Mouse (Mus musculus) forebrain, embryonic 10.5 days (tissue): Measurements from ENCODE around the gene As3mt. TPM values are rescaled to one million over a fixed set of nuclear protein-coding genes. Genes with fewer than 3 reads are reported as not detected.
A peak's percentile ranks its signal among the peaks of the same experiment; 100 is the strongest.

Experiments used
- DNase-seq: peaks from one replicate; pipeline ENCODE4 v3.0.0-alpha.2; 2017; ENCODE audit warnings: low spot score; ENCODE audit errors: extremely low spot score
- H3K27ac ChIP-seq: fragments of 300-500 bp; sonication (generic); 2 replicates; pipeline ENCODE4 v1.5.1; 2016; ENCODE audit warnings: mild to moderate bottlenecking
- H3K27me3 ChIP-seq: fragments of 300-500 bp; sonication (generic); 2 replicates; pipeline ENCODE4 v1.6.1; 2016; ENCODE audit warnings: mild to moderate bottlenecking; ENCODE audit not compliant: poor library complexity, severe bottlenecking
- H3K36me3 ChIP-seq: fragments of 300-500 bp; sonication (generic); replicated peaks from 2 replicates; pipeline ENCODE4 v1.6.1; 2016; ENCODE audit warnings: mild to moderate bottlenecking, moderate library complexity
- H3K4me1 ChIP-seq: fragments of 300-500 bp; sonication (generic); 2 replicates; pipeline ENCODE4 v1.6.1; 2016
- H3K4me3 ChIP-seq: fragments of 300-500 bp; sonication (generic); 2 replicates; pipeline ENCODE4 v1.5.1; 2016; ENCODE audit warnings: mild to moderate bottlenecking, moderate library complexity
- H3K9me3 ChIP-seq: fragments of 300-500 bp; sonication (generic); 2 replicates; pipeline ENCODE4 v1.6.1; 2016; ENCODE audit warnings: mild to moderate bottlenecking, moderate library complexity
- WGBS: fragments of 180-500 bp; shearing (Covaris S2); methylation state at CpG from one replicate; pipeline ENCODE4 v1.1.7; 2016; 5-methylcytosine and 5-hydroxymethylcytosine counted together
- polyA plus RNA-seq: library from polyadenylated mRNA; unstranded; fragments of >200 nt; fragmentation: Nextera tagmentation; extraction: Ambion mirVana; gene quantifications from 2 replicates; pipeline ENCODE4 v1.2.1, GENCODE M21; 2016

Gene As3mt
- polyA plus RNA-seq, 1 experiment from 2014 or later, result 27.3 TPM

DNA sequence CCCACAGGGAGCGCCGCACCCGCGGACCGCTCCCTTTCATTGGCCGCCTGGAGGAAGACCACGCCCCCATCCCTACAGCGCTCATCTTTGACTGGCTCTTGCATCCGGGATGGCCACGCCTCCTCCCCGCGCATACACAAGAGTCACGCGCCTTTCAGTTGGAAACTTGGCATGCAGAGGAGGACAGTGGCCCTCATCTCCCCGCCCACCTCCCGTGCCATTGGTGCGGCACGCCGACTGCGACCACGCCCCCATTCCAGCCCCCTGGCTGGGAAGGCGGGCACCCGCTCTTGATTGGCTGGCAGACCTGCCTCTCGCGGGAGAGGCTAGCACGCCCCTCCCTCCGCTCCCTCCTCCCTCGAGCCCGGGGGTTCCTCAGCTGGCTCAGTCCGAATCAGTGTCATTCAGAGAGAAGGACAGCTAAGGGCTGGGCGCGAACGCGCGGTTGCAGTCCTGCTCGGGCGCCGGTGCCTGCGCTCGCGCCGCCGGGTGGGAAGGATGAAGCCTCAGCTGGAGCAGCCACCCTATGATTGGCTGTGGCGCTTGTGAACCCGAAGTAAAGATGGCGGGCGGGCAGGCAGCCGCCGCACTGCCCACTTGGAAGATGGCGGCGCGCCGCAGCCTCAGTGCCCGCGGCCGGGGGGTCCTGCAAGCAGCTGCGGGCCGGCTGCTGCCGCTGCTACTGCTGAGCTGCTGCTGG lies 54.1 kb downstream of the As3mt start, which contains the start of gene Cnnm2:
Cnnm2 (plus strand) TSS at position 350 of the 700 bp plus-strand sequence.
- peak; percentile 100 for DNase-seq
- H3K9me3 ChIP-seq, result peaks cover 3% of the 10 kb centered on the region; the same call in 1 of the 2 replicates
- H3K4me1 ChIP-seq, result peaks cover 51% of the 10 kb centered on the region
- H3K36me3 ChIP-seq, result no peaks in the 10 kb centered on the region
- H3K27ac ChIP-seq, result peak within 1 kb of the TSS; percentile 87
- peaks cover 46% of the 10 kb centered on the region for H3K27me3 ChIP-seq
- under 1% methylated on average over 59 of the region's 59 CpGs for WGBS
- peak within 1 kb of the TSS; percentile 88 for H3K4me3 ChIP-seq

DNA sequence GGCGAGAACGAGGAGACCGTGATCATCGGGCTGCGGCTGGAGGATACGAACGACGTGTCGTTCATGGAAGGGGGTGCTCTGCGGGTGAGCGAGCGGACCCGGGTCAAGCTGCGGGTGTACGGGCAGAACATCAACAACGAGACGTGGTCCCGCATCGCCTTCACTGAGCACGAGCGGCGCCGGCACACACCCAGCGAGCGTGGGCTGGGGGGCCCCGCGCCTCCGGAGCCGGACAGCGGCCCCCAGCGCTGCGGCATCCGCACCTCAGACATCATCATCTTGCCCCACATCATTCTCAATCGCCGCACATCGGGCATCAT lies 54.7 kb downstream of the As3mt start:
- Histone ChIP-seq H3K9me3 (peaks cover 3% of the 10 kb centered on the region; the same call in 1 of the 2 replicates), H3K27me3 (peaks cover 46% of the 10 kb centered on the region), H3K4me1 (peaks cover 53% of the 10 kb centered on the region), H3K27ac (peak overlapping the region; percentile 87), H3K36me3 (no peaks in the 10 kb centered on the region), H3K4me3 (peak overlapping the region; percentile 88)
- no peak for DNase-seq
- WGBS, result 0% methylated on average over 36 of the region's 36 CpGs

DNA sequence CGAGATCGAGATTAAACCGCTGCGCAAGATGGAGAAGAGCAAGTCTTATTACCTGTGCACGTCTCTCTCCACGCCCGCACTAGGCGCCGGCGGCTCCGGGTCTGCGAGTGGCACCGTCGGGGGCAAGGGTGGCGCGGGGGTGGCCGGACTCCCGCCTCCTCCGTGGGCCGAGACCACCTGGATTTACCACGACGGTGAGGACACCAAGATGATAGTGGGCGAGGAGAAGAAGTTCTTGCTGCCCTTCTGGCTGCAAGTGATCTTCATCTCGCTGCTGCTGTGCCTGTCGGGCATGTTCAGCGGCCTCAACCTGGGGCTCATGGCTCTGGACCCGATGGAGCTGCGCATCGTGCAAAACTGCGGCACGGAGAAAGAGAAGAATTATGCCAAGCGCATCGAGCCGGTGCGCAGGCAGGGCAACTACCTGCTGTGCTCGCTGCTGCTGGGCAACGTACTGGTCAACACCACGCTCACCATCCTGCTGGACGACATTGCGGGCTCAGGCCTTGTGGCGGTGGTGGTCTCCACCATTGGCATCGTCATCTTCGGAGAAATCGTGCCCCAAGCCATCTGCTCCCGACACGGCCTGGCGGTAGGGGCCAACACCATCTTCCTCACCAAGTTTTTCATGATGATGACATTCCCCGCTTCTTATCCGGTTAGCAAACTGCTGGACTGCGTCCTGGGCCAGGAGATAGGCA lies 55.2 kb downstream of the As3mt start:
- Histone ChIP-seq H3K4me3 (peak overlapping the region; percentile 88), H3K4me1 (peaks cover 53% of the 10 kb centered on the region), H3K36me3 (no peaks in the 10 kb centered on the region), H3K9me3 (peaks cover under 1% of the 10 kb centered on the region; the same call in 1 of the 2 replicates), H3K27ac (peak overlapping the region; percentile 87), H3K27me3 (peaks cover 46% of the 10 kb centered on the region)
- under 1% methylated on average over 50 of the region's 50 CpGs for WGBS
- peak; percentile 52 for DNase-seq

DNA sequence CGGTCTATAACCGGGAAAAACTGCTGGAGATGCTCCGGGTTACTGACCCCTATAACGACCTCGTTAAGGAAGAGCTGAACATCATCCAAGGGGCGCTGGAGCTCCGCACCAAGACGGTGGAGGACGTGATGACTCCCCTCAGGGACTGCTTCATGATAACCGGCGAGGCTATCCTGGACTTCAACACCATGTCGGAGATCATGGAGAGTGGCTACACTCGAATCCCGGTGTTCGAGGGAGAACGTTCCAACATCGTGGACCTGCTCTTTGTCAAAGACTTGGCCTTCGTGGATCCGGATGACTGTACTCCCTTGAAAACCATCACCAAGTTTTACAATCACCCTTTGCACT lies 55.7 kb downstream of the As3mt start:
- Histone ChIP-seq H3K27me3 (peaks cover 46% of the 10 kb centered on the region), H3K4me3 (peak overlapping the region; percentile 88), H3K27ac (no peak overlapping the region), H3K36me3 (no peaks in the 10 kb centered on the region), H3K4me1 (peaks cover 53% of the 10 kb centered on the region), H3K9me3 (no peaks in the 10 kb centered on the region)
- WGBS, result under 1% methylated on average over 19 of the region's 19 CpGs
- peak; percentile 40 for DNase-seq

DNA sequence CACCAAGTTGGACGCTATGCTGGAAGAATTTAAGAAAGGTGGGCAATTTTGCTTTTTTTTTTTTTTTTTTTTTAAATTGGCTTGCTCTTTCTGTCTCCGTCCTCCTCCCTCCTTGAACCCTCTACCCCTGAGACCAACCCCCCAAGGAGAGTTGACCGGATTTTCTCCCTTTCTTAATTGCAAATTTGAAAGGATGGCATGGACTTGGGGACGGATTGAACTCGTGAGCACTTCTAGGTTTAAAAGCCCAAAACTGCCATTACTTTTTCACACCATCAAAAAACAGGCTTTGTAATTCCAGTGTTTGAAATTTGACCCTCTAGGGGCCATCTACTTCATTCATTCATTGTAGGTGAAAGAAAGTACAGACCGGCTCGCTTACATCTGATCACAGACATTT lies 56.1 kb downstream of the As3mt start:
- Histone ChIP-seq H3K27me3 (peaks cover 43% of the 10 kb centered on the region), H3K4me1 (peaks cover 52% of the 10 kb centered on the region), H3K9me3 (no peaks in the 10 kb centered on the region), H3K36me3 (no peaks in the 10 kb centered on the region), H3K4me3 (peak overlapping the region; percentile 88), H3K27ac (no peak overlapping the region)
- no peak for DNase-seq
- 5% methylated on average over 7 of the region's 7 CpGs for WGBS

DNA sequence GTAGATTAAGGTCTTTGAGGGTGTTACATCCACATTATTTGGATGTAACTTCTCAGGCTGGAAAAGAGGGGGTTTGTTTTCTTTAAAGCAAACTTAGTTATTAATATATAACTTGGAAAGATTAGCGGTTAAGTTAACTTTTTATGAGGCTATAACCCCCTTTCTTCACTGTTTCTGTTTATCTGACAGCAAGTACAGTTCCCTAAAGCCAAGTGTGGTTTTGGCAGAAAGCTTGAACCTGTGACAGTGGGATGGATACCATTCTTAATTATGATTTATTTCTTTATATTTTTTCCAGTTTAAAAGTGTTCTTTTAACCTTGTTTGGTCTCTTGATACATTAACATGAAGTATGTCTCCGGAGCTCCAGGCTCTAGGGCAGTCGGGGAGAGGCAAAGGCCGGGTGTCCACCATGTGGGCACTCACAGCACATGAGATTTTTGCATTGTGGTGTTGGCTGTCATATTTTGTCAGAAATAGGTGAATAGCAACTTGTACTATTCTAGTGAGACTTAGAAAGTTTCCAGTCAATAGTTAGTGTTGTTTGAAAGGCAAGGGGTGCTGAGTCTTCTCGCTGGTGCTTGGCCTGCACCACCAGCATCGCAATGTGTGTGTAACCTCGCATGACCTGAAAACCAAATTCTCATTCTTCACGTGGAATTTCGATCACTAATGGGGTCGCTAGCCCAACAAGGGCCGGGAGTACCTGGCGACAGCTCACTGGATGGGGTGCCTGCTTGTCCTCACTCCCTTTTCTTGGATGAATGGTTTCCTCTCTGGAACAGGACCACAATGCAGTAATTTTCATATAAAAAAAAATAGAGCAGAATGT lies 56.9 kb downstream of the As3mt start:
- Histone ChIP-seq H3K27ac (no peak overlapping the region), H3K9me3 (no peaks in the 10 kb centered on the region), H3K36me3 (no peaks in the 10 kb centered on the region), H3K4me1 (peaks cover 47% of the 10 kb centered on the region), H3K27me3 (peaks cover 35% of the 10 kb centered on the region), H3K4me3 (peak overlapping the region; percentile 88; the same call in 1 of the 2 replicates)
- WGBS, result 68% methylated on average over 12 of the region's 12 CpGs
- no peak for DNase-seq

DNA sequence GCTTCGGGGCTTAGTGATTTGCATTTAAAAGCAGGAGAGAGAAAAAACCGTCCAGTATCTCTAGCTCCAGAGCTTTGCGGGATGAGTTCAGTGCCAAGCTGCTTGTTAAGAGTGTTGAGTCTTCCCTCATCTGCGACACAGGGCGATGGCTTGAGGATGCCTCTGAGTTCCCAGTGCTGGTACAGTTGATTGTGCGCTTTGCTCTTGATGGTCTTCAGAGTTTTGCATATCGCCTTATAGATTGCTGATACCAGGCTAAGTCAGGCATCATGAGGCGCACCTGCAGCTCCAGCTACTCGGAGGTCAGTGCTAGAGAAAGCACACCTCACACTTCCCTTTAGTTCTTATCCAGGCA lies 57.5 kb downstream of the As3mt start:
- no peaks in the 10 kb centered on the region for H3K36me3 ChIP-seq
- no peak overlapping the region for H3K27ac ChIP-seq
- peaks cover 35% of the 10 kb centered on the region for H3K27me3 ChIP-seq
- 68% methylated on average over 9 of the region's 9 CpGs for WGBS
- DNase-seq, result no peak
- H3K4me1 ChIP-seq, result peaks cover 47% of the 10 kb centered on the region
- peak overlapping the region; percentile 5; the same call in 1 of the 2 replicates for H3K4me3 ChIP-seq
- no peaks in the 10 kb centered on the region for H3K9me3 ChIP-seq

DNA sequence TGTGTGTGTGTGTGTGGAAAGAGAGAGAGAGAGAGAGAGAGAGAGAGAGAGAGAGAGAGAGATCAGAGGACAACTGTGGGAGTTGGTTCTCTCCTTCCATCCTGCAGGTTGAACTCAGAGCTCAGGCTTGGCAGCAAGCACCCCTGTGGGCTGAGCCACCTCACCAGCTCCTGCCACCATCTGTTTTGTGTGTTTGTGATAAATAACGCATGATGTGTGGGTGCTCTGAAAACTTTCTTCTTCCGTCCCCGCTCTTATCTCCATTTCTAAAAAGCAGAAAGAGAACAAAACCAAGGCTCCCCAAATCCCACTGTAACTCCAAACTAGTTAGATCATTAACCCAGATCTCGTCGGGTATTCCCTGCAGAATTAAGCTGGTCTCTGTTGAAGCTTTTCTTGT lies 58.9 kb downstream of the As3mt start:
- Histone ChIP-seq H3K9me3 (no peaks in the 10 kb centered on the region), H3K27ac (no peak overlapping the region), H3K27me3 (peaks cover 35% of the 10 kb centered on the region), H3K36me3 (no peaks in the 10 kb centered on the region), H3K4me3 (no peak overlapping the region), H3K4me1 (peaks cover 39% of the 10 kb centered on the region)
- no peak for DNase-seq
- WGBS, result 78% methylated on average over 5 of the region's 5 CpGs

DNA sequence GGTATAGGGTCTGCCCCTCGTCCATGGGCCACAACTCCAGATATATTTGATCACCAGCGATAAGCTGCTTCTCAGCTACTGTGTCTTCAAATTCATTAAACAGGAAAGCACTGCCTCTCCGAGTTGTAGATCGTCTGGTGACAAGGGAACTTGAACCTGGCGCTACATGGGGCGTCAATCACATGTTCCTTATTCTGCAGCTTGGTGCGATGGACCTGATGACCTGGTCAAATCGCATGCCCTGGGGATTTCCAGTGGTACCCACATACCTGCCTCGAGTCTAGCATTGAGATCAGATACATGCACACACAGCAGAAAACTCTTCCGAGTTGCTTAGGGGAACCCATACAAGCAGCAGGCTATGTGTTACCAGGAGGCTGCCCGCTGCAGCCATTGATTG lies 62.5 kb downstream of the As3mt start:
- Histone ChIP-seq H3K4me3 (no peak overlapping the region), H3K9me3 (no peaks in the 10 kb centered on the region), H3K27ac (no peak overlapping the region), H3K27me3 (peaks cover 7% of the 10 kb centered on the region), H3K36me3 (no peaks in the 10 kb centered on the region), H3K4me1 (peaks cover 16% of the 10 kb centered on the region)
- WGBS, result 93% methylated on average over 11 of the region's 11 CpGs
- DNase-seq, result no peak

DNA sequence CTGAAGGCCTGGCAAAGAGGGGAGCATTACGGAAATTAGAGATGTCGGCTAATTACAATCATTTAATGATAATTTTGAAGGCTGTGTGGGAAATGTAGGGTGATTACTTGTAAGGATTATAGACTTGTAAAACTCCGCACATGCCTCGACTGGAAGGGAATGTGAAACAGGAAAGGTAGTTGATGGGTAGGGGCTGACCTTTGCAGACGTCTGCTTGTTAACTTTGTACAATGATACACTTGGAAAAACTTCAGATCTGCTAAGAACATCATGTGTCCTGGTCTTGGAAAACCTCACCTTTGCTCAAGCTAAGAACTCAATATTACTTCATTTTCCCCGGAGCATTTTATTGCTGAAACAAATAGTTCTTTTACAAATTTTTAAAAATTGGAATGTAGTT lies 64.5 kb downstream of the As3mt start:
- 87% methylated on average over 6 of the region's 6 CpGs for whole genome bisulfite sequencing
- Histone ChIP-seq H3K4me1 (peaks cover 7% of the 10 kb centered on the region), H3K27me3 (peaks cover 10% of the 10 kb centered on the region; the same call in 1 of the 2 replicates), H3K36me3 (no peaks in the 10 kb centered on the region), H3K9me3 (no peaks in the 10 kb centered on the region), H3K4me3 (no peak overlapping the region), H3K27ac (no peak overlapping the region)
- no peak for DNase-seq

DNA sequence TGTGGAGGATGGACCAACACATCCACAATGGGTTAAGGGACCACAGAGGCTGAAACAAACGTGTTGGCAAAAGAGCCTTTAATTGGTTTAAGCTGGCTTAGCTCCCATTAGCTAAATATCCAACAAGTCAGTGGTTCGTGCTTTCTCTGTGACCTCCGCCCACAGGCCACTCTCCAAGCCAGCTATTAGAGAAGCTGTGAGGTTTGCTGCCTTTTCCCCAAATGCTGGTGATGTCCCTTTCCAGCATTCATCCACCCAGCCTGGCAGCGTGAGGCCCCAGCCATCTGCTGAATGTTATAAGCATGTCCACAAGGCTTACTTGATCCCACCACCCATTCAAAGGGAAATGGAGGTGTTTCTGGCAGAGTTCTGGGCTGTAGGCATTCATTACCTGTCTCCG lies 69.1 kb downstream of the As3mt start:
- Histone ChIP-seq H3K4me3 (no peak overlapping the region), H3K27me3 (peaks cover 11% of the 10 kb centered on the region; the same call in 1 of the 2 replicates), H3K4me1 (peaks cover 7% of the 10 kb centered on the region), H3K27ac (no peak overlapping the region), H3K9me3 (no peaks in the 10 kb centered on the region), H3K36me3 (no peaks in the 10 kb centered on the region)
- WGBS, result 44% methylated on average over 5 of the region's 5 CpGs
- DNase-seq, result no peak

DNA sequence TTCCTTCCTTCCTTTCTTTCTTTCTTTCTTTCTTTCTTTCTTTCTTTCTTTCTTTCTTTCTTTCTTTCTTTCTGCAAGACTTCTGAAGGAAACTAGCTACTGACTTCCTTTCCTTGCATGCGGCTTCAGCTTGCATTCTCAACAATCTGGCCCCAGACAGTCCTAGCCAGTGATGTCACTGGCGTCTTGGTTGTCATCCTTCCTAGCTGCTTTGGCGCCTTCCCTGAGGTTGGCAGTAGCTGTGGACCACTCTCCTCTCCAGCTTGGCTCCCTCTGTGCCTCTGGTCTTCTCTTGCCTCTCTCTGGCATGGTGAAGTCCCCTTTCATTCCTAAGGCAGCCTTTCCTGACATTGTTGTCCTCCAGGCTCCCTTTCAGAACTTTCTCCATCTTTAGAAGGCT lies 69.6 kb downstream of the As3mt start:
- no peak for DNase-seq
- 77% methylated on average over 3 of the region's 3 CpGs for WGBS
- H3K36me3 ChIP-seq, result no peaks in the 10 kb centered on the region

More for the DNA sequence above, 69.6 kb downstream of the As3mt start:
- peaks cover 6% of the 10 kb centered on the region for H3K4me1 ChIP-seq
- H3K4me3 ChIP-seq, result no peak overlapping the region
- H3K9me3 ChIP-seq, result no peaks in the 10 kb centered on the region
- no peak overlapping the region for H3K27ac ChIP-seq
- peaks cover 11% of the 10 kb centered on the region; the same call in 1 of the 2 replicates for H3K27me3 ChIP-seq
